Mouse (Mus musculus) liver, postnatal 0 days (tissue): Measurements from ENCODE around the gene 1700020N01Rik.

Source experiments
- CTCF ChIP-seq: sonication (generic); IDR thresholded peaks from 2 replicates; pipeline ENCODE4 v1.5.1; 2016; ENCODE audit warnings: antibody characterized with exemption, low read depth
- EP300 ChIP-seq: IDR thresholded peaks from 2 replicates; pipeline ENCODE4 v1.6.1; 2016; ENCODE audit warnings: antibody characterized with exemption, low read depth, mild to moderate bottlenecking

DNA sequence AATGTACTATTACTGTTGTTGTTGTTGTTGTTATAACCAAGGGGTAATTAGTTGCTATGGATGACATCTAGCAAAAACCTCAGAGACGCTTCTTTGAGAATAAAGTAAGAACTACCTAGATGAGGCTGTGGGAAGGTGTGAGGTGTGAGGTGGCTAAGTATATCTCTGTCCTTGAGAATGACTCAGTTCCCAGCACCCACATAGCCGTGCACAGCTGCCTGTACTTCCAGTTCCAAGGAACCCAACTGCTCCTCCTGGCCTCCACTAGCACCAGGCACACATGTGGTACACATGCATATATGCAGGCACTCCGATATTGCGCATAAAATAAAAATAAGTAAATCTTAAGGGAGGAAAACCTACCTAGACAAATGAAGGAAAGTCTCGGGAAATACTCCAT lies 28.8 kb upstream of the 1700020N01Rik start:
- TF ChIP-seq CTCF (no peak), EP300 (no peak)
